Mouse (Mus musculus): ENCODE results near the gene Wdr38. TPM values are rescaled to one million over a fixed set of nuclear protein-coding genes. Genes with fewer than 3 reads are reported as not detected.

Wdr38 gene
- 0.47 TPM for total RNA-seq (2023)

DNA sequence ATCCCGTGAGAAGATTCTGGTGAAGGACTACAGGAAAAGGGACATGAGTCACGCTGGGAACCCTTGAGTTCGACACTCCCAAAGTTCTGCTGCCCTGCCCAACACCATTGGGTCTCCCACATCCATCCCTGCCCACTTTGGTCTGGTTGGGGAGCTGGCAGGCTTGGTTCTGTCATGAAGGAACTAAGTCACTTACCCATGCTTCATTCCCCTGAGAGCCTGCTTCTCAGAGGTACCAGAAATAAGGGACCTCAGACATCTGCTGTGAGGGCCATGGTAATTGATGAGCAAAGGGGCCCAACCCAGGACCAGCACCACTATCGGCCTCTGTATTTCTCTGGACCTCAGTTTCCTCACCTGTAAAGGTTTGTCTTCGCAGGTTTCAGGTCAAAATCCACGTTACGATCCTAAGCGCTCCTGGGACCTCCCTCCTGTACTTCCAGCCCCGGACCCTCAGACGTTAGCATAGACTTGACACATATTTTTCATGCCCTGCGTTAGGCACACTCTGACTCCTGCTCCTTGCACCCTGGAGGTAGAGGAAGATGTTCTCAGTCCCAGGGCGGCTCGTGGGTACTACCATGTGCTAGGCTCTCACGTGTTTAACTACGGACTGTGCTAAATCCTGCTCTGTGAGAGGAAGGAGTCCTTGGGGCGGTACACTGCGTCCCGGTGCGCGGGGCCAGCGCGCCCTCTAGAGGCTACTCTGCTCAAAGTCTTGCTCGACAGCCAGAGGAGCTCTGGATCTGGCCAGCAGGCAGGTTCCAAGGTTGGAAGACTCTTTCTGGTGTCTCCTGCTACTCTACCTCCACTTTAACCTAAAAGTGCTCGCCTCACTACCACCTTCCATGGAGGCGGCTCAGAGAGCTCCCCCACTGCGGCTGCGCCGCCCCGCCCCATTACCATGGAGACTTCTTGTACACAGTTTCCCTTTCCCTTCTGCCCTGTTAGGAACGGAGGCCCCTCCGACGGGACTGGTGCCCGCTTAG, at the start of gene Wdr38:
Gene Wdr38 (plus strand): TSS at position 91 of the 989 bp plus-strand sequence.

DNA sequence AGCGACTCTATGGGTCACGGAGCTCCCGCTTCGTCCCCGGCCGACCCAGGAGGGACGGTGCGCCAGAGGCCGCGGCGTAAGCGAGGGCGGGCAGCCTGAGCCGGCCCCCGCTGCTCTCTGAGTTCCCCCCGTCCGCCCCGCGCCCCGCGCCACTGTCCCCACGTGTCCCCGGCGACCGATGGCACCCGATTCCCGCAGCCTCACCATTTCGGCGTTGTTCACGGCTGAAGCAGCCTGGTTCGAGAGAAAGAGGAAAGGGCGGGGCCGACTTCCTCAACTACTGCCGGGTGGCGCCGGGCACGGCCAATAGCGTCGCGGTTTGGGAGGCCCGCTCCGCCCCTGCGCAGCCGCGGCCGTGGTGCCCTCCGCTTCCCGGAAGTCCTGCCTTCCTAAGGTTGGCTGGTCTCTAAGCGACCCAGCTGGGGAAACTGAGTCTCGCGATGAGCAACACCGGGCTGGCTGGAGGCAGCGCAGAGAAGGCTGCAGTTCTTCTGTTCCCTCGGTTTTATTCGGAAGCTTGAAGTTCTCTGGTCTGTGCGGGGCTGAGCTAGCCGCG, 7.7 kb downstream of the Wdr38 start, which contains the start of gene Arpc5l:
Gene Arpc5l (plus strand): TSS at position 469 of the 556 bp plus-strand sequence.

DNA sequence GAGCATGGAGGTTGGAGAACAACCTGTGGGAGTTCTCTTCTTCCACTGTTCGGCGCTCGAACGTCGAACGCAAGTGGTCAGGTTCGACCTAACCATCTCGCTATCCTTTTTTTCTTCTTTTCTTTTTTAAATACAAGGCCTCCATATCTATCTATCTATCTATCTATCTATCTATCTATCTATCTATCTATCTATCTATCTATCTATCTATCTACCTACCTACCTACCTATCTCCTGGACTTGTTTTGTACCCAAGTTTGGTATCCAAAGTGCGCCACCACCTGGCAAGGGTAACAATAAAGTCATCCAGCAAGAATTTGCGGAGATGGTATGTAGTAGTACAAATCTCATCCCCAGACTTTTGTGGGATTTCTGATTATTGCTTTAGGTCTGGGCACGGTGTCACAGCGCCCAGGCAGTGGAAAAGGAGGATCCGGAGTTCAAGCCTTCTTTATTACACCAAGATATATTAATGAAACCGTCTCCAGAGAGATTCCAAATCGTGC, 8.4 kb downstream of the Wdr38 start, which contains the start of gene Rpl35:
Gene Rpl35 (minus strand): TSS at position 51 of the 506 bp plus-strand sequence.

Other genes with a start within 250 kb of the Wdr38 start
- gene Nr6a1, start 69.8 kb upstream of the Wdr38 start, total RNA-seq (2023), result 3.8 TPM
- 0.18 TPM for gene Olfml2a, start 65.5 kb upstream of the Wdr38 start, total RNA-seq (2023)
- gene Arpc5l, start 7.9 kb downstream of the Wdr38 start, total RNA-seq (2023), result 60.9 TPM
- 991 TPM for gene Rpl35, start 8.1 kb downstream of the Wdr38 start, total RNA-seq (2023)
- 29.3 TPM for gene Golga1, start 68.1 kb downstream of the Wdr38 start, total RNA-seq (2023)
- 38.7 TPM for gene Scai, start 193.3 kb downstream of the Wdr38 start, total RNA-seq (2023)
- 71.0 TPM for gene Ppp6c, start 229.0 kb downstream of the Wdr38 start, total RNA-seq (2023)